Mouse (Mus musculus): ENCODE data around the gene Olfr1123. TPM values are rescaled to one million over a fixed set of nuclear protein-coding genes. Genes with fewer than 3 reads are reported as not detected.
"Not testable (repeated sequence)": the region's sequence is repeated elsewhere in the genome, so short reads cannot be mapped to it uniquely, and the experiment has no call there.

Olfr1123 gene
- polyA plus RNA-seq (2014; fragmentation: Nextera tagmentation; extraction: Ambion mirVana), result not detected in 2 replicates

DNA sequence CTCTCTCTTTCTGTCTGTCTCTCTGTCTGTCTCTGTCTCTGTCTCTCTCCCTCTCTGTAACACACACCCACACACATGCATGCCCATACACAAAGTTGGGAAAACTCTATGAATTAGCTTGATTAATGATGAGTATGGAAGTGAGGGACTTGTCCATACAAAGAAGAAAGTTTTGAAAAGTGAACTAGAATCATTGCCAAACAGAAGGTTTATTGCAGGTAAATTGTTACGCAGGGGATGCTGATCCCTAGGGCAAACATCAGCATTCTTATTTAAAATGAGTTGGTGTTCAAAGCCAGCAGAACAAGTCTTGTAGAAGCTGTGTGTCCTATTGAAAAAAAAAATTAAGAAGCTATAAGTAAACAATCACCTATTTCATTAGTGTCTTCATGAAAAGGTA is at the start of gene Olfr1123:
Olfr1123 (plus strand) TSS at position 301 of the 400 bp plus-strand sequence.
- H3K4me3 ChIP-seq (ENCODE audit: low read depth, low read length), result no peak within 1 kb of the TSS
- no peaks in the 10 kb centered on the region for H3K27me3 ChIP-seq (replicated peaks; ENCODE audit: control insufficient read depth, insufficient read depth, low read length)
- H3K9ac ChIP-seq (ENCODE audit: low read length), result no peak within 1 kb of the TSS
- no peaks in the 10 kb centered on the region for H3K9me3 ChIP-seq (replicated peaks; ENCODE audit: control insufficient read depth, low read length)
- no peaks in the 10 kb centered on the region for H3K4me1 ChIP-seq (ENCODE audit: control insufficient read depth, insufficient read depth, low read length)
- 87% methylated on average over 1 of the region's 1 CpGs for WGBS
- H3K36me3 ChIP-seq (ENCODE audit: control insufficient read depth, insufficient read depth, low read length), result no peaks in the 10 kb centered on the region
- no peak for DNase-seq (ENCODE audit: low spot score)
- H3K27ac ChIP-seq (ENCODE audit: low read depth, low read length), result no peak within 1 kb of the TSS
- no peak within 1 kb of the TSS for H3K4me2 ChIP-seq (ENCODE audit: low read length)
- ATAC-seq, result no peak

DNA sequence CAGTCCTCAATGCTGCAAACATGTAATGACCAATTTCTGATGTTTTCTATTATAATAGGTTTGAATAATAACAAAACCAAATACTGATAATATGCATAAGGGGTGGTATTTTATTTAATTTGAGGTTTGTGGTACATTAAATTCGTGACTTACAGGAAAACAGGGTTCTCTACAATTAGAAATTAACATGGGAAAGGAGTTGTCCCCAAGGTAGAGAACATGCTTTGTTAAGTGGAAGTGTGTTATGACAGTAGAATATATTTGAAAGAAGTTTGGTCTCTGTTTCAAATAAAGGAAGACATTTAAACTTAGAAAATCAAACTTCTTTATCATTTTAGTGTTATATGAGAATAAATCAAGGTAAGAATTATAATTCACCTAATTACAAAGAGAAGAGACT is 46.8 kb upstream of the Olfr1123 start, which contains the start of gene Olfr1121:
Olfr1121 (plus strand) TSS at position 301 of the 400 bp plus-strand sequence.
- no peak within 1 kb of the TSS for H3K4me3 ChIP-seq (ENCODE audit: low read depth, low read length)
- no peak for ATAC-seq
- no peak for DNase-seq (ENCODE audit: low spot score)
- H3K9ac ChIP-seq (ENCODE audit: low read length), result no peak within 1 kb of the TSS
- 36% methylated on average over 1 of the region's 1 CpGs for WGBS
- H3K36me3 ChIP-seq (ENCODE audit: control insufficient read depth, insufficient read depth, low read length), result no peaks in the 10 kb centered on the region
- H3K4me1 ChIP-seq (ENCODE audit: control insufficient read depth, insufficient read depth, low read length), result no peaks in the 10 kb centered on the region
- H3K9me3 ChIP-seq (replicated peaks; ENCODE audit: control insufficient read depth, low read length), result no peaks in the 10 kb centered on the region
- H3K27me3 ChIP-seq (replicated peaks; ENCODE audit: control insufficient read depth, insufficient read depth, low read length), result no peaks in the 10 kb centered on the region
- H3K27ac ChIP-seq (ENCODE audit: low read depth, low read length), result no peak within 1 kb of the TSS
- H3K4me2 ChIP-seq (ENCODE audit: low read length), result no peak within 1 kb of the TSS

DNA sequence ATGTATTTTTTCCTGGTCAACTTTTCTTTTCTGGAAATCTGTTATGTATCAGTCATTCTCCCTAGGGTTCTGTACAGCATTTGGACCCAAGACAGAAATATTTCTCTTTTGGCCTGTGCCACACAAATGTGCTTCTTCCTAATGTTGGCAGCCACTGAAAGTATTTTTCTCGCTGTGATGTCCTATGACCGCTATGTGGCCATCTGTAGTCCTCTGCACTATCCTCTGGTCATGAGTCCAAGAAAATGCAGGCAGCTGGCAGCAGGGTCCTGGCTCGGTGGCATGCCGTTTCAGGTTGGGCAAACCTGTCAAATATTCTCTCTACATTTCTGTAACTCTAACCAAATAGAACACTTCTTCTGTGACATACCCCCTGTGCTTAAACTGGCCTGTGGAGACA is 44.7 kb upstream of the Olfr1123 start:
- H3K27me3 ChIP-seq (replicated peaks; ENCODE audit: control insufficient read depth, insufficient read depth, low read length), result no peaks in the 10 kb centered on the region
- DNase-seq (ENCODE audit: low spot score) (no peak), ATAC-seq (no peak)
- H3K4me2 ChIP-seq (ENCODE audit: low read length), result no peak overlapping the region
- no peak overlapping the region for H3K27ac ChIP-seq (ENCODE audit: low read depth, low read length)
- H3K9ac ChIP-seq (ENCODE audit: low read length), result no peak overlapping the region
- no peaks in the 10 kb centered on the region for H3K9me3 ChIP-seq (replicated peaks; ENCODE audit: control insufficient read depth, low read length)
- 94% methylated on average over 4 of the region's 4 CpGs for WGBS
- no peaks in the 10 kb centered on the region for H3K4me1 ChIP-seq (ENCODE audit: control insufficient read depth, insufficient read depth, low read length)
- H3K36me3 ChIP-seq (ENCODE audit: control insufficient read depth, insufficient read depth, low read length), result no peaks in the 10 kb centered on the region
- H3K4me3 ChIP-seq (ENCODE audit: low read depth, low read length), result no peak overlapping the region

DNA sequence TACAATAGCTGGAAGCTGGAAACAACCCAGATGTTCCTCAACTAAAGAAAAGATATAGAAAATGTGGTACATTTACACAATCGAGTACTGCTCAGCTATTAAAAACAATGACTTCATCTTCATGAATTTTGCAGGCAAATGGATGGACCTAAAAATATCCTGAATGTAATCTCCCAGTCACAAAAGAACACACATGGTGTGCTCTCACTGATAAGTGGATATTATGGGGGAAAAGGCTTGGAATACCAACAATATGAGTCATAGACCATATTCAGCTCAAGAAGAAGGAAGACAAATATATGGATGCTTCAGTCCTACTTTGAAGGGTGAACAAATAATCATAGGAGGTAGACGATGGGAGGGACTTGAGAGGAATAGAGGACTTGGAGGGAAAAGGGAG is 32.5 kb upstream of the Olfr1123 start:
- 90% methylated on average over 2 of the region's 2 CpGs for WGBS
- Histone ChIP-seq H3K36me3 (ENCODE audit: control insufficient read depth, insufficient read depth, low read length) (no peaks in the 10 kb centered on the region), H3K9me3 (replicated peaks; ENCODE audit: control insufficient read depth, low read length) (no peaks in the 10 kb centered on the region), H3K4me1 (ENCODE audit: control insufficient read depth, insufficient read depth, low read length) (no peaks in the 10 kb centered on the region), H3K27ac (ENCODE audit: low read depth, low read length) (no peak overlapping the region), H3K9ac (ENCODE audit: low read length) (no peak overlapping the region), H3K4me2 (ENCODE audit: low read length) (no peak overlapping the region), H3K27me3 (replicated peaks; ENCODE audit: control insufficient read depth, insufficient read depth, low read length) (no peaks in the 10 kb centered on the region), H3K4me3 (ENCODE audit: low read depth, low read length) (no peak overlapping the region)
- DNase-seq (ENCODE audit: low spot score) (no peak), ATAC-seq (no peak)

DNA sequence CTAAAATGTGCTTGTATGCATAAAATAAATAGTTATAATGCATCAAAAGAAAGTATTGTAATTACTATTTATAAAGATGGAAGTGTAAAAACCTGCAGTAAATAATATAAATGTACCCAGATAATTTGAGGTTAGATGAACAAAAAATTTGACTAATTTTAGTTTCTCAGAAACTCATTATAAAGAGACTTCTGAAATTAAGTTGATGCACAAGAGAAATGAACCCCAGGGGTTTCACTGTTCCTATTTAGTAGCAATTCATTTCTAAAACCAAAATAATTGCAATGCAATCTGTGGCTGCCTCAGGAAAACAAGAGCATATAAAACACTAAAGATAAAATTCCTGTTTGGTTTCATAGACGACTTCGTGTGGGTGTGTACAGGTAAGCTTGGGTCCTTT is 30.9 kb upstream of the Olfr1123 start, which contains the start of gene Olfr1122:
Olfr1122 (plus strand) TSS at position 301 of the 400 bp plus-strand sequence.
- H3K9ac ChIP-seq (ENCODE audit: low read length), result no peak within 1 kb of the TSS

DNA sequence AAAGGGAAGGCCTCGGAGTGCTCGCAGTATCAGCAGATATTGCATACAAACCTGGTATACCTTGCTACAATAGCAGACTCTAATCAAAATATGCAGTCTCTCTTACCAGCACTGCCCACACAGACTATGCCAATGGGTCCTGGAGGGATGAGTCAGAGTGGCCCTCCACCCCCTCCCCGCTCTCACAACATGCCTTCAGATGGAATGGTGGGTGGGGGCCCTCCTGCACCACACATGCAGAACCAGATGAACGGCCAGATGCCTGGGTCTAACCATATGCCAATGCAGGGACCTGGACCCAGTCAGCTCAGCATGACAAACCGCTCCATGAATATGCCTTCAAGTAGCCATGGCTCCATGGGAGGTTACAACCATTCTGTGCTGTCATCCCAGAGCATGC is 22.8 kb upstream of the Olfr1123 start:
- H3K9me3 ChIP-seq (replicated peaks; ENCODE audit: control insufficient read depth, low read length); H3K27me3 ChIP-seq (replicated peaks; ENCODE audit: control insufficient read depth, insufficient read depth, low read length); H3K36me3 ChIP-seq (ENCODE audit: control insufficient read depth, insufficient read depth, low read length); DNase-seq (ENCODE audit: low spot score); ATAC-seq; H3K4me1 ChIP-seq (ENCODE audit: control insufficient read depth, insufficient read depth, low read length); H3K9ac ChIP-seq (ENCODE audit: low read length); H3K27ac ChIP-seq (ENCODE audit: low read depth, low read length); H3K4me3 ChIP-seq (ENCODE audit: low read depth, low read length); H3K4me2 ChIP-seq (ENCODE audit: low read length): not testable (repeated sequence)
- WGBS, result 91% methylated on average over 5 of the region's 5 CpGs

More for the DNA sequence above, 30.9 kb upstream of the Olfr1123 start, which contains the start of gene Olfr1122:
- no peak within 1 kb of the TSS for H3K27ac ChIP-seq (ENCODE audit: low read depth, low read length)
- no peak within 1 kb of the TSS for H3K4me3 ChIP-seq (ENCODE audit: low read depth, low read length)
- H3K9me3 ChIP-seq (replicated peaks; ENCODE audit: control insufficient read depth, low read length), result no peaks in the 10 kb centered on the region
- H3K36me3 ChIP-seq (ENCODE audit: control insufficient read depth, insufficient read depth, low read length), result no peaks in the 10 kb centered on the region
- no peaks in the 10 kb centered on the region for H3K27me3 ChIP-seq (replicated peaks; ENCODE audit: control insufficient read depth, insufficient read depth, low read length)
- WGBS, result 81% methylated on average over 2 of the region's 2 CpGs
- H3K4me2 ChIP-seq (ENCODE audit: low read length), result no peak within 1 kb of the TSS
- DNase-seq (ENCODE audit: low spot score) (no peak), ATAC-seq (no peak)
- no peaks in the 10 kb centered on the region for H3K4me1 ChIP-seq (ENCODE audit: control insufficient read depth, insufficient read depth, low read length)

DNA sequence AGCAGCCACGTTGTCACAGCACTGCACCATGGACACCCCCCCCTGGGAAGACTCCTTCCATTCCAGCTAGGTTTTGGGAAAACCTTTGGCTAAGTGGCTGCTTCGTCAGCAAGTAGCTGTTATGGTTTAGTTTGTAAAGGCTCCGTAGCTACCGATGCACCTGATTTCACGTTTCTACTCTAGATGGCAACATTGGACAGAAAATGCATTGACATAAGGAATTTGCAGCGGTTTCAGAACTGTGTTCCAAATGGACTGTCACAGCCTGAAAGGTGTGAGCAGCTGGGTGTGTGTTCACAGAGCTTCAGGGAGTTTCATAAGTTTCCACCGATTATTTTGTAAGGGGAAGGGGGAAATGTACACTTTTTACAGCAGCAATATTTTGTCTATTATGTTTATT is 21.7 kb upstream of the Olfr1123 start:
- 88% methylated on average over 7 of the region's 7 CpGs for WGBS
- ATAC-seq; H3K9ac ChIP-seq (ENCODE audit: low read length); H3K27me3 ChIP-seq (replicated peaks; ENCODE audit: control insufficient read depth, insufficient read depth, low read length); H3K4me2 ChIP-seq (ENCODE audit: low read length); H3K4me3 ChIP-seq (ENCODE audit: low read depth, low read length); DNase-seq (ENCODE audit: low spot score); H3K9me3 ChIP-seq (replicated peaks; ENCODE audit: control insufficient read depth, low read length); H3K36me3 ChIP-seq (ENCODE audit: control insufficient read depth, insufficient read depth, low read length); H3K27ac ChIP-seq (ENCODE audit: low read depth, low read length); H3K4me1 ChIP-seq (ENCODE audit: control insufficient read depth, insufficient read depth, low read length): not testable (repeated sequence)

DNA sequence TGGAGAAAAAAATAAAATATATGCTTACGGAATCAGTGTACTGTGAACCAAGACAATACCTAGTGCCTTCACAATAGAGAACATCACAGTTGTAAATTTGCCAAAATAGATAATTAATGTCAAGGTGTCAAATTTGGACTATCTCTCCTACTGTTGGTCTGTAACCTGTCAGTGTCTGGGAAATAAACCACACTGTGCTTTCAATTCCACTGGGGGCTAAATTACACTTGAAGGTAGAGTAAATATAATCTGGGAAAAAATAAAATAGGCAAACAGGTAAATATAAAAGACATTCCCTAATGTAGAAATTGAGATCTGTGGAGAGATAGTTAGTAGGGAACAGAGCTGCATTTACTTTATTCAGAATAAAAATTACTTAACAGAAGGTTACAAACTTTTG is 13.5 kb downstream of the Olfr1123 start, which contains the start of gene Olfr1124:
Olfr1124 (plus strand) TSS at position 301 of the 400 bp plus-strand sequence.
- DNase-seq (ENCODE audit: low spot score), result no peak
- no peaks in the 10 kb centered on the region for H3K27me3 ChIP-seq (replicated peaks; ENCODE audit: control insufficient read depth, insufficient read depth, low read length)
- no peak within 1 kb of the TSS for H3K9ac ChIP-seq (ENCODE audit: low read length)
- H3K36me3 ChIP-seq (ENCODE audit: control insufficient read depth, insufficient read depth, low read length), result no peaks in the 10 kb centered on the region
- 93% methylated on average over 1 of the region's 1 CpGs for WGBS
- no peak within 1 kb of the TSS for H3K4me2 ChIP-seq (ENCODE audit: low read length)
- no peaks in the 10 kb centered on the region for H3K4me1 ChIP-seq (ENCODE audit: control insufficient read depth, insufficient read depth, low read length)
- H3K9me3 ChIP-seq (replicated peaks; ENCODE audit: control insufficient read depth, low read length), result no peaks in the 10 kb centered on the region
- H3K4me3 ChIP-seq (ENCODE audit: low read depth, low read length), result no peak within 1 kb of the TSS
- no peak for ATAC-seq
- H3K27ac ChIP-seq (ENCODE audit: low read depth, low read length), result no peak within 1 kb of the TSS

DNA sequence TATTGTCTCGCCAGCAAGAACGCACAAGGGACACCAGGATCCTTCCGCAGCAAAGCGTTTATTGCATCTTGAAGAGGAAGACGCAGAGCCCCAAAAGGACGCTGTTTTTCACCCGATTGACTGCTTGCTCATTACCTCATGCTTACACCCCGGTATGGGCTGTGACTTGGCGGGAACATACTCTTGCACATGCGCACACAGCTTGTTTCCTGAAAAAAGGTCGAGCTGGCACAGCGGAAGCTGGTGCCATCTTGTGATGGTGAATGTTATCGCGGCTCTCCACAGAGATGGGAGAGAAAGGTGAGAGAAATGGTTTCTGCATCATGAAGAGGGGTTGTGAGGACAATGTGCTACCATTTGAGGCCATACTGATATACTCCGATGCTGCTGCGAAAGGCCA is 21.3 kb downstream of the Olfr1123 start:
- no peak for ATAC-seq
- Histone ChIP-seq H3K4me1 (ENCODE audit: control insufficient read depth, insufficient read depth, low read length) (no peaks in the 10 kb centered on the region), H3K27ac (ENCODE audit: low read depth, low read length) (no peak overlapping the region), H3K27me3 (replicated peaks; ENCODE audit: control insufficient read depth, insufficient read depth, low read length) (no peaks in the 10 kb centered on the region), H3K4me3 (ENCODE audit: low read depth, low read length) (no peak overlapping the region), H3K9me3 (replicated peaks; ENCODE audit: control insufficient read depth, low read length) (no peaks in the 10 kb centered on the region), H3K4me2 (ENCODE audit: low read length) (no peak overlapping the region), H3K36me3 (ENCODE audit: control insufficient read depth, insufficient read depth, low read length) (no peaks in the 10 kb centered on the region), H3K9ac (ENCODE audit: low read length) (no peak overlapping the region)
- DNase-seq (ENCODE audit: low spot score), result no peak
- WGBS, result 94% methylated on average over 16 of the region's 16 CpGs

Measured in forebrain, embryonic 14.5 days (tissue).